Mouse (Mus musculus) liver, embryonic 14.5 days (tissue): ENCODE results near the gene Poldip3.

ENCODE experiments used
- CTCF ChIP-seq: IDR thresholded peaks from 2 replicates; pipeline ENCODE4 v1.5.1; 2016; ENCODE audit warnings: antibody characterized with exemption, low read depth, control low read depth
- EP300 ChIP-seq: IDR thresholded peaks from 2 replicates; pipeline ENCODE4 v1.6.1; 2016; ENCODE audit warnings: antibody characterized with exemption, low read depth

DNA sequence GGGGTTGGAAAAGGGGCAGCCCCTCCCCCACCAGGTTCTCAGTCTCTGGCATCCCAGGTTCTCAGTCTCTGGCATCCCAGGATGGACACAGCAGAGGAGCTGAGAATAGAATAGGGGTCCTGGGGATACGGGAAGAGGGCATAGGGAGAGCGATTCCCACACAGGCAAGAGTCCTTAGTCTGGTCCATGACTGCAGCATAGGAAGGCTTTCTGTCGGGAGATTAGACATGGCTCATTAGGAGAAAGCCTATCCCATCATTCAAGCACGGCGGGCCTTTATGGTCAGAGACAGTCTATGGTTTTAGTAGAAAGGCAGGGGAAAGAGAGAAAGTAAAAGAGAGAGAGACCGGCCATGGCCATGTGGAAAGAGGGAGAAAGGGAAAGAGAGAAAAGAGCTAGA lies 41.4 kb downstream of the Poldip3 start:
- TF ChIP-seq CTCF (no peak), EP300 (no peak)
